Mouse (Mus musculus) olfactory bulb, adult 2 months (tissue): ENCODE measurements around the gene Wnt10b. TPM values are rescaled to one million over a fixed set of nuclear protein-coding genes. Genes with fewer than 3 reads are reported as not detected.
A peak's percentile ranks its signal among the peaks of the same experiment; 100 is the strongest.

Experiments used
- H3K27ac ChIP-seq: fragments of 200-500 bp; 2 replicates; pipeline ENCODE4 v1.5.1; 2012; ENCODE audit warnings: low read depth, low read length; ENCODE audit not compliant: insufficient read depth
- H3K4me1 ChIP-seq: fragments of 200-500 bp; 2 replicates; pipeline ENCODE4 v1.6.1; 2012; ENCODE audit warnings: low read length; ENCODE audit not compliant: control insufficient read depth, insufficient read depth
- H3K4me3 ChIP-seq: fragments of 200-500 bp; 2 replicates; pipeline ENCODE4 v1.5.1; 2012; ENCODE audit warnings: mild to moderate bottlenecking, low read depth, low read length, moderate library complexity; ENCODE audit not compliant: insufficient read depth
- CTCF ChIP-seq: fragments of 200-500 bp; IDR thresholded peaks from 2 replicates; pipeline ENCODE4 v1.5.1; 2012; ENCODE audit warnings: low read depth, mild to moderate bottlenecking, low read length, moderate library complexity; ENCODE audit not compliant: insufficient read depth
- POLR2A ChIP-seq: fragments of 200-500 bp; IDR thresholded peaks from 2 replicates; pipeline ENCODE4 v1.6.1; 2012; ENCODE audit warnings: mild to moderate bottlenecking, low read depth, low read length, moderate library complexity; ENCODE audit not compliant: insufficient read depth
- WGBS: fragments of 180-500 bp; shearing (Covaris S2); methylation state at CpG from one replicate; pipeline ENCODE4 v1.1.7; 2018; 5-methylcytosine and 5-hydroxymethylcytosine counted together
- polyA plus RNA-seq: library from polyadenylated mRNA; stranded (reverse); fragments of >200 nt; gene quantifications from 2 replicates; pipeline ENCODE4 v1.2.4, GENCODE M21; 2012; ENCODE audit warnings: low replicate concordance; ENCODE audit not compliant: missing spikeins, insufficient read depth, insufficient read length

Wnt10b gene
- polyA plus RNA-seq, 1 experiment = not detected

DNA sequence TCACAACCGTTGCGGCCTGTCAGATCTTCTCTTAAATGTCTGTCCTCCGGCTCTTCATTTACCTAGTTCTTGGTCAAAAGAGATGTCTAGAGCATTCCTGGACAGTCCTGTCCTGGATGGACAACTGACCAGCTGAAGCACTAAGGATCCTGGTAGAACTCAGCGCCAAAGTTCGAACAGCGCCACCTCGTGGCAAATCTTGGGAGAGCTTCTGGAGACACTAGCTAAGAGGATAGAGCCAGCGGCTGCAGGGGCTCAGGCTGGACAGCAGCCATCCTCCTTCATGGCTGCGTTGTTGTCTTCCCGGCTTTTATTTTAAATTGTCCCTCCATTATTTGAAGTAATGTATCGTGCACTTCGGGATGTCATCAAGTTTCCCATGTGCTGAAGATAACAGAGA is 21.4 kb upstream of the Wnt10b start:
- Histone ChIP-seq H3K4me3 (no peak overlapping the region), H3K27ac (no peak overlapping the region), H3K4me1 (peaks cover 36% of the 10 kb centered on the region)
- 12% methylated on average over 12 of the region's 12 CpGs for WGBS
- no peak for TF ChIP-seq POLR2A
- peak; percentile 71 for TF ChIP-seq CTCF

DNA sequence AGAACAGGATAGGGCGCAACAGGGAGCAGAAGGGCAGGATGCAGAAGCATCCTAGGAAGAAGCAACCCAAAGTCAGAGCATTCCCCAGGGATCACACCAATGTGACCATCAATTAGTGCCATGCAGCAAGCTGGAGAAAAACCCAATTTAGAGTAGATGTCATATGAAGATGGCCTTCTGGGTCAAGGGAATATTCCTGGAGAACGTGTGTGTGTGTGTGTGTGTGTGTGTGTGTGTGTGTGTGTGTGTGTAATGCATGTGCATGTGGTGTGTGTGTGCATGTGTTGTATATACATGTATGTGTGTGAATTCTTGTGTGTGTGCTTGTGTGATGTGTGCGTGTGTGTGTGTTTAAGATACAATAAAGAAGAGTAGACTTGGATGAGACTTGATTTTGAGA is 21.0 kb upstream of the Wnt10b start:
- TF ChIP-seq POLR2A = no peak
- TF ChIP-seq CTCF = no peak
- no peak overlapping the region for H3K27ac ChIP-seq
- WGBS = 76% methylated on average over 3 of the region's 3 CpGs
- H3K4me3 ChIP-seq = no peak overlapping the region
- peaks cover 34% of the 10 kb centered on the region for H3K4me1 ChIP-seq

DNA sequence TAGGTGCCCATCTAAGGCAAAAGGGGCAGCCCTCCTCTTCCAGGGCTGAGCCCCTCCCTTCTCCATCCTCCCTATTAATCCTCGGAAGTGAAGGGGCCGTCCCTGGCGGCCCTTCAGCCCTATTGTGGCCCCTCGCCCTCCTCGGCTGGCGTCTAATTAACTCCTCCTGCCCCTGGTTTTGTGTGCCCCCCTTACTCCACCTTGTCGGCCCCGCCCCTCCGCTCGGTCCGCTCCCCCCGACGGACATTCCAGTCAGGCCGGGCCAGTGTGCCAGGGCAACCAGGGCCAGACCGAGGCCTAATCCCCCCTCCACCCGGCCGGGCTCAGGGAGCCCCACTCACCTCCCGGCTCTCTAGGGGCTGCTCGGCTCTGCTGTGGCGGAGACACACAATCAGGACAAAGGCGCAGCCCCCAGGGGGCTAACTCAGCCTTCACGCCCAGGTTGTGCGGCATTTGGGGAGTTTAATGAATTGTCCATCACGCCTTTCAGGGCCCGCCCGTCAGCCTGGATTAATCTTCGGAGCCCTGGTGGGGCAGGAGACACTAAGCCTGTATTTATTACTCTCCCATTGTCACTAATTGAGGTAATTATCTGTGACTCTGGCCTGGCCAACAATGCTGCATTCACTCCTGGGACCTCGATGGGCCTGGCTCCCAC is 20.0 kb upstream of the Wnt10b start:
- no peak overlapping the region for H3K4me3 ChIP-seq
- H3K4me1 ChIP-seq = peaks cover 33% of the 10 kb centered on the region
- no peak overlapping the region for H3K27ac ChIP-seq
- TF ChIP-seq POLR2A (no peak), CTCF (no peak)
- 13% methylated on average over 28 of the region's 28 CpGs for WGBS

DNA sequence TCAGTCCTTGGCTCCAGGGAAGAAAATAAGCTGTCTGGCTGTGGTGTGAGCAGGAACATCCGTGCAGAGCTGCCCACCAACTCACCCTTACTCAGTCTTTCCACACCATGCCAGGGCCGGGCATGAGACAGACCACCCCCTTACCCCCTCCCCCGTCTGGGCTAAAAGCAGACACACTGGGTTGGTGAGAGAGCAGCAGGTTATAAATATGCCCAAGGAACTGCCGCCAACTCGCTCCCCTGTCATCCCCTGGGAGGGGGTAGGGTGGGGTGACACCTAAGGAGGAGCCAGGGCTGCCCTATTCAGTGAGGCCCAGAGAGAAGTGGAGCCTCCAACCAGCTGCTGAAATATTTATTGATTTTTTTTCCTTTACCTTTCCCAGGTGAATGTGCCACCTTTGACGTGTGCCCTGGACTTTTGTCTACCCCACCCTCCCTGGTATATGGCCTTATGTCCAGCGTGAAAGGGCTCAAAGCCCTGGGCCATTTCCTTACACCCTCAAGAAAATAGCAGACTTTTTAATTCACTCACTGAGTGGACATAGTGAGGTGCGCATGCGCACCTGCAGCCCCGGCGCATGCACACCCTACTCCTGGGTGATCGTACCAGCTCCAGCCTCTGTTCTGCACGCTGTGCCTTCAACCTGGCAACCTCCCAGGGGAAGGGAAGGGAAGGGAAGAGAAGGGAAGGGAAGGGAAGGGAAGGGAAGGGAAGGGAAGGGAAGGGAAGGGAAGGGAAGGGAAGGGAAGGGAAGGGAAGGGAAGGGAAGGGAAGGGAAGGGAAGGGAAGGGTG is 19.0 kb upstream of the Wnt10b start:
- TF ChIP-seq CTCF (no peak), POLR2A (no peak)
- Histone ChIP-seq H3K4me3 (no peak overlapping the region), H3K27ac (no peak overlapping the region), H3K4me1 (peaks cover 37% of the 10 kb centered on the region)
- 2% methylated on average over 13 of the region's 13 CpGs for WGBS

DNA sequence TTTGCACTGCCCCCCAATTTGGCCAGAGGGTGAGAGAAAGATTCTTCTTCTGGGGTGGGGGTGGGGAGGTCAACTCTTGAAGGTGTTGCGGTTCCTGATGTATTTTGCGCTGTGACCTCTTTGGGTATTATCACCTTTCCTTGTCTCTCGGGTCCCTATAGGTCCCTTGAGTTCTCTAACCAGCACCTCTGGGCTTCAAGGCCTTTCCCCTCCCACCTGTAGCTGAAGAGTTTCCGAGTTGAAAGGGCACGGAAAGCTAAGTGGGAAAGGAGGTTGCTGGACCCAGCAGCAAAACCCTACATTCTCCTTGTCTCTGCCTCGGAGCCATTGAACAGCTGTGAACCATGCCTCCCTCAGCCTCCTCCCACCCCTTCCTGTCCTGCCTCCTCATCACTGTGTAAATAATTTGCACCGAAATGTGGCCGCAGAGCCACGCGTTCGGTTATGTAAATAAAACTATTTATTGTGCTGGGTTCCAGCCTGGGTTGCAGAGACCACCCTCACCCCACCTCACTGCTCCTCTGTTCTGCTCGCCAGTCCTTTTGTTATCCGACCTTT is 15.3 kb upstream of the Wnt10b start:
- Histone ChIP-seq H3K4me3 (no peak overlapping the region), H3K27ac (no peak overlapping the region), H3K4me1 (peaks cover 53% of the 10 kb centered on the region)
- TF ChIP-seq POLR2A = no peak
- no peak for TF ChIP-seq CTCF
- 10% methylated on average over 13 of the region's 13 CpGs for WGBS

DNA sequence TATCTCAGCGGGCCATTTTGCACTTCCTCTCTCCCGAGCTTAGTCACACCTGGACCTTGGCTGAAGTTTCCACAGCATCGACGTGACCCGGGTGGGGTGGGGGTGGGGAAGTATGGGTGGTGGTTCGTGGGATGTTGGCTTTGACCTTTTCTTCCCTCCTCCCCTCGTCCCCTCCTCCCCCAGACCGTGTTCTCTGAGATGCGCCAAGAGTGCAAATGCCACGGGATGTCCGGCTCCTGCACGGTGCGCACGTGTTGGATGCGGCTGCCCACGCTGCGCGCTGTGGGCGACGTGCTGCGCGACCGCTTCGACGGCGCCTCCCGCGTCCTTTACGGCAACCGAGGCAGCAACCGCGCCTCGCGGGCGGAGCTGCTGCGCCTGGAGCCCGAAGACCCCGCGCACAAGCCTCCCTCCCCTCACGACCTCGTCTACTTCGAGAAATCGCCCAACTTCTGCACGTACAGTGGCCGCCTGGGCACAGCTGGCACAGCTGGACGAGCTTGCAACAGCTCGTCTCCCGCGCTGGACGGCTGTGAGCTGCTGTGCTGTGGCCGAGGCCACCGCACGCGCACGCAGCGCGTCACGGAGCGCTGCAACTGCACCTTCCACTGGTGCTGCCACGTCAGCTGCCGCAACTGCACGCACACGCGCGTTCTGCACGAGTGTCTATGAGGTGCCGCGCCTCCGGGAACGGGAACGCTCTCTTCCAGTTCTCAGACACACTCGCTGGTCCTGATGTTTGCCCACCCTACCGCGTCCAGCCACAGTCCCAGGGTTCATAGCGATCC is 14.5 kb upstream of the Wnt10b start:
- Histone ChIP-seq H3K4me3 (peak overlapping the region; percentile 44), H3K4me1 (peaks cover 47% of the 10 kb centered on the region), H3K27ac (no peak overlapping the region)
- TF ChIP-seq CTCF (no peak), POLR2A (peak; percentile 39; the same call in 1 of the 2 replicates)
- WGBS = 1% methylated on average over 75 of the region's 75 CpGs

DNA sequence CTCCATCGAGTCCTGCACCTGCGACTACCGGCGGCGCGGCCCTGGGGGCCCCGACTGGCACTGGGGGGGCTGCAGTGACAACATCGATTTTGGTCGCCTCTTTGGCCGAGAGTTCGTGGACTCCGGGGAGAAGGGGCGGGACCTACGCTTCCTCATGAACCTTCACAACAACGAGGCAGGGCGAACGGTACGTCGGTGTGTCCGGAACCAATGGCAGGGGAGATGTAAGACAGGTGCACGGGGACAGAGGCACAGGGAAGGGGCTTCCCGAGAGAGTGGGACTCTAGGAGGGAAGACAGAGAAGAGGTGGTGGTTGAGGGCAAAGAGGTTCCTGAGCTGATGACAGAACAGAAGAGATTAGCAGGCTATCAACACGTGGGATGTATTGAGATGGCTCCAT is 13.8 kb upstream of the Wnt10b start:
- Histone ChIP-seq H3K4me1 (peaks cover 40% of the 10 kb centered on the region), H3K27ac (no peak overlapping the region), H3K4me3 (no peak overlapping the region)
- TF ChIP-seq POLR2A (no peak), CTCF (no peak)
- 2% methylated on average over 23 of the region's 23 CpGs for WGBS

DNA sequence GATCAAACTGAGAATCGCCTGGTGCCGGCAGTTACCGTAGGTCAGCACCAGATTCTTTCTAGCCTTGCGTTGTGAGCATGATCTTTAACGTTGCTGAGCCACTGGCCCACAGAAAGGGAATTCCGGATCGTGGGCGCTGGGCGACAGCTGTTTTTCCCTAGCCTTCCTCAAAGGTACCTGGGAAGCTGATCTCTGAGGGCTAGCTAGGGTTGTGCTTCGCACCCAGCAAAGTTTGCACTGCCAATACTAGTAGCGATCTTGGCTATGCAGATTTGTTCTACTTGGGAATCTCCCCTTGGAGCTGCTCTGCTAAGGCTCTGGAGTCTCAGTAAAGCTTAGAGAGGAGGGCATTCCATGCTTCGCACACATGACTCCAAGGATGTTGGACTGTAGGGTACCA is 13.3 kb upstream of the Wnt10b start:
- WGBS = 2% methylated on average over 12 of the region's 12 CpGs
- TF ChIP-seq POLR2A (no peak), CTCF (no peak)
- H3K27ac ChIP-seq = no peak overlapping the region
- peaks cover 35% of the 10 kb centered on the region for H3K4me1 ChIP-seq
- H3K4me3 ChIP-seq = peak overlapping the region; percentile 11
